Mouse (Mus musculus) lung, postnatal 10 days (tissue): ENCODE measurements around the gene Sc5d.

Experiments
- DNase-seq: peaks from one replicate; pipeline ENCODE4 v3.0.0; 2021

Gene Sc5d

GRCm38 (mm10) chr9:42264145-42264544 is at the start of gene Sc5d:
Gene Sc5d, minus strand, starts transcription at chr9:42264256.
- peak; percentile 96 for DNase-seq

DNA sequence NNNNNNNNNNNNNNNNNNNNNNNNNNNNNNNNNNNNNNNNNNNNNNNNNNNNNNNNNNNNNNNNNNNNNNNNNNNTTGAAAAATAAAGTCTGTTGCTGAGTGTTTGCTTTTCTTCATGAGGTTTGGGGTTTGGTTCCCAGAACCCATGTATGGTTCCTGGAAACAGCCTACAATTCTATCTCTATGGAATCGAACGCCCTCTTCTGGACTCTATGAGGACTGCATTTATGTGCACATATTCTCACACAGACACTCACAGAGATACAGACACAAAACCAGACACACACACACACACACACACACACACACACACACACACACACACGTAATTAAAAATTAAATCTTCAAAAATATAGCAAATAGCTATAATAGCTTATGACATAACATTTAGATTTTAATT is 47.3 kb upstream of the Sc5d start:
- no peak for DNase-seq

GRCm38 (mm10) chr9:42303894-42304293 is 39.8 kb upstream of the Sc5d start:
- no peak for DNase-seq

DNA sequence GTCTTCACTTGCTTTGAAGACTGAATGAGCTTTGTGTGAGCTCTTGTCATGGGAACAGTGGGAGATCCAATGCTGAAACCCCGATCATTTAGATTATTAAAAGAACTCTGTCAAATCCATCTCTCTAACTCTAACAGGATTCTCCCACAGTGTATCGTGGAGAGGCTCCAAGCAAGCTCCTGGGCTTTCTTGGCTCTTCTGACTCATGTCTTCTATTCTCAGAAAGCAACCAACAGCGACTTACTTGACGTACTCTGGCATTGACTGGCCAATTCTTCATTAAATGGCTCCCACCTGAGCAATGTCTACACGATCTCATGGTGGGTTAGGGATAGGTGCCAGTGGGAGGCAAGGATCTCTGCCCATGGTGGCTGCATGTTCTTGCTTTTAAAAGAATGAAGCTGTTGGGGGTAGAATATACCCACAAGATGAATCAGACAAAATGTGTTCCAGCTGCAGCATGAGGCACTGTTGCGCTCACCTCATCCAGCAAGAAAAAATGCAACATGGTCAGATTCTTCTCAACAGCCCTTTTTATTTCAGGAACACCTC is 37.1 kb upstream of the Sc5d start:
- DNase-seq: no peak

DNA sequence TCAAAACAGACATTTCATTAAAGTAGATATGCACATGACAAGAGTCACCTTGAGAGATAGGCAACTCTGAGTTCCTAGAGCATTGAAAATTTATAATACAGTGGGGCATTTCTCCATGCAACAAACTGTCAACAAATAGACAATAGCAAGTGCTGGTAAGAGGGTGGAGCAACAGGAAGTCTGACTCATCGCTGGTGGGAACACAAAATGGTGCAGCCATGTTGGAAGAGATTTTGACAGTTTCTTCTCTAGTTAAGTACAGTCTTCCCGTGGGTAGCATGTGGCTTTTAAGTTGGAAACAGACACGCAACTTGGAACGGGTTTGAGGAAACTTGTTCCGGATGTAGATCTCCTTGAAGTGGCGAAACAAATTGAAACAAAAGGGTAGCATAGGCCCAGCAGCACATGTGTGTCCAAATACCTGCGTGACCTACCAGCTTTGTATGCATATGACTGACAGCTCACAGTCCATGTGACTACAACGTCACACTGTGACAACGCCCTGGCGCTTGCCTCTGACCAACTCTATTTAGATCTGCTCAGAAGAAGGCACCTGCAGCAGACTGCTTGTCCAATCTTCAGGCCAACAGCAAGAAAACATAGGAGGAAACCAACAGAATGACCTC is 32.4 kb upstream of the Sc5d start:
- no peak for DNase-seq

DNA sequence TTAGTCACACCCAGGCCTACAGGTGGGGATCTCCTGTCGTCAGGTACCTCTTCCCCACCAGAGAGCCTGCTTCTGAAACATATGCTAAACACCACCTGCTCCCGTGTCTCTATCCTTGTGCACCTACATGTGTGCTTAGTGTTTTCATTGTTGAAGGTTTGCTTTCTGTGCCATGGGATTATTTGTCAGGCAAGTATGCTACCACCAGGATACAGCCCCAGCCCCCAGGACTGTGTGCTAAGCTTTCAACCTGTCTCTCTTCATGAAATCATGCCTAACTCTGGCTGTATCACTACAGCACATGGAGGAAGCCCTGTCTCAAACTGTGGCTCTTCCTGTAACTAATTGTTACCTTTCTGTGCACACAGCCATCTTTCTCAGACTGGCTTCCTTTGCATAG is 30.1 kb upstream of the Sc5d start:
- no peak for DNase-seq

DNA sequence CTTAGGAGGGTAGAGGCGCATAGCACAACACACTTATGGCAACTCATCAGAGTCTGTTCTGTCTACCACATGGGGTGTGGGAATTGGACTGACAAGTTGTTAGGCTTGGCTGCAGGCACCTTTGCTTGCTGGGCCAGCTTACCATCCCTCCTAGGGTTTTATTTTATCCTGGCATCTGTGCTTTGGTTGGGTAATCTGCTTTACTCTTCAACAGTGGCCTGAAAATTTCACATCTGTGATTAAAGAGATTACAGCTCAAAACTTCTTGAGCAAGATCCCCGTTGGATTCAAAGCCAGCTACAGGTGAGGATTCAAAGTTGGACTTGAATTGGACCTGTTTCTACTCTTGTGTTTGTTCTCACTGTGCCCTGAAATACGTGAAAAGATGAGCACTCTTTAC is 29.5 kb upstream of the Sc5d start:
- no peak for DNase-seq

GRCm38 (mm10) chr9:42293051-42293450 is 29.0 kb upstream of the Sc5d start:
- no peak for DNase-seq

GRCm38 (mm10) chr9:42279676-42280075 is 15.6 kb upstream of the Sc5d start:
- peak; percentile 42 for DNase-seq

GRCm38 (mm10) chr9:42278046-42278445 is 14.0 kb upstream of the Sc5d start:
- DNase-seq: no peak

DNA sequence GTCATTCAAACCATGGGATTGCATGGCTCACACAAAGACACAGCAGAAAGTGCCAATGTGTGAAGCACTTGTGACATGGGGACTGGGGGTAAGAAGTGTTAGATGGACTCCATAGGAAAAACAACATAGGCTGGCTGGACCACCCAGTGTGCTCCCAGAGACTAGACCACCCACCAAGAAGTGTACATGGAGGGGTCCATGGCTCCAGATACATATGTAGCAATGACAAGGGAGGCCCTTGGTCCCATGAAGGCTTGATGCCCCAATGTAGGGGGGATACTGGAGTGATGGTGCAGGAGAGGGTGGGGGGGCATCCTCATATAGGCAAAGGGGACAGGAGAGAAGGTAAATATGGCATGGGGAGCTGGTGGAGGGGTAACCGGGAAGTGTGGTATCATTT is 13.6 kb upstream of the Sc5d start:
- no peak for DNase-seq

DNA sequence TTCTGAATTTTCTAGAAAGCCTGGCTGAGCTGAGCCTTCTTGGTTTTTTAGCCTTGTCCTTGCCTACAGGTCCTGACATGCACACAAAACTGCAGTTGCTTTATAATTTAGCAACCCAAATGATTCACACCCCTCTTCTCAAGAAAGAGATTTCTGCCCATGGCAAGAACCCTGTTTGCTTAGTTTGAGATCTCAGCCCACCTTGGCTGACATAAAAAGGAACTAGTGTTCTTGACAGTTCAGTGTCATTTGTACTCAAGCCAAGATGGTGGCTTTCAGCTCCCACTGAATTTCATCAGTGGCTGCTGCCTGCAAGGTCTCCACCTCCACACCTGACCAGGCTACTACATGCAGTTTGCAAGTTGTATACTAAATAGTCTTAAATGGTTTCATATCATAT is 13.1 kb upstream of the Sc5d start:
- no peak for DNase-seq

- DNase-seq: no peak
These were observed 11.7 kb upstream of the Sc5d start for GRCm38 (mm10) chr9:42275761-42276145.

- peak; percentile 47 for DNase-seq
These were observed 11.1 kb upstream of the Sc5d start for GRCm38 (mm10) chr9:42275027-42275760.

- no peak for DNase-seq
These were observed 9.7 kb upstream of the Sc5d start for GRCm38 (mm10) chr9:42273682-42274296.

- no peak for DNase-seq
These were observed 9.1 kb upstream of the Sc5d start for GRCm38 (mm10) chr9:42273174-42273573.

GRCm38 (mm10) chr9:42272690-42273089 is 8.6 kb upstream of the Sc5d start:
- DNase-seq: no peak

GRCm38 (mm10) chr9:42271456-42271855 is 7.4 kb upstream of the Sc5d start:
- DNase-seq: no peak

GRCm38 (mm10) chr9:42270617-42271016 is 6.6 kb upstream of the Sc5d start:
- DNase-seq: no peak

DNA sequence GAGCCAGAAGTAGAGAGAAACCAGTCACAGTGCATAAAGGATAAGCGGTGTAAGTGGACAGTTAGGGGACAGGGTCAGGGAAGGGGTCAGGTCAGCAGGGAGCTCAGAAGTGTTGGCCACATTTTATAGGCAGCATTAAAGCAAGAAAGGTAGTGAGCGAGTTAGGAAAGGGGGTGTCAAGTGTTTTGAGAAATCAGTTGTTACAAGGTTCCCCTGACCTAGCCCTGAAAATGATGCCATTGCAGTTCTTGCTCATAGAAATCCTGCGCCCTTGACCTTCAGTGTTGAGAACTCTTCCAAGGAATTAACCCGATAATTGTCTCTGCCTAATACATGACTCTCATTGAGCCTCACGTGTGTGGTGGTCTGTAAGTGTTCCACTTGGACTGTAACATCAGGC is 6.0 kb upstream of the Sc5d start:
- no peak for DNase-seq

- DNase-seq: no peak
These were observed 4.3 kb upstream of the Sc5d start for GRCm38 (mm10) chr9:42268371-42268770.

DNA sequence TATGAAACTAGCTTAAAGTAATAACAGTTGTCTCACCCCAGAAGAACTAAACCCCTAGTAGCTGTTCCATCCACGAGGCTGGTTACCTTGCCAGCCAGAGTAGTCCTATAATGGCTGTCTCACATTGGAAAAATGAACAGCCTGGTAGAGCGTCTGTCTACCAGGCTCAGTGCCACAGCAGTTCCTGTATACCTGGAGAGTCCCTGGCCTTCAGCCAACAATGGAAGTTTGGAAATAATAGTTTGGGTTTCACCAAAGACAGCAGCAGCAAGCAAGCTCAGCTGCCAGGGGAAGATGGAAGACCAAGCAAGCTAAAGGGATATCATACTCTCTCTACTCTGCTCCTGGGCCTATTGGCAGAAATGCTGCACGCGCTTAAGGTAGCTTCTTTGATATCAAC is 1.3 kb upstream of the Sc5d start:
- DNase-seq: no peak

DNA sequence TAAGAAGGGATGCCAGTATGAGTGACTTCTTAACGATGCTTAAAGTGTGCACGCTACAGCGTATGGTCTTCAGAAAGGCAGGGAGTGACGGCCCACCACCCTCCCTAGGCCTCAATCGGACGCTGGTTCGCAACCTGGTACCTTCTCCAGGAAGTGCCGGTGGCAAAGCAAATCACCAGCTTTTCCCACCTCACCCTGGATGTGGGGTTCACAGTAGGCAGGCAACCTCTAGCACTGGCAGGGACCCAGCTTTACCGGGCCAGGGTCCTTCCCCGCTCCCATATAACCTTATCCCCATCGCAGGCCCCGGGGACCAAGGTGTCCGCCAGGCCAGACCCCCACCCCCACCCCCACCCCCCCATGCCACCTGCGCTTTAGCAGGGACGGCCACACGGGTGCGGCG is 346 bp downstream of the Sc5d start:
- peak; percentile 27 for DNase-seq

DNA sequence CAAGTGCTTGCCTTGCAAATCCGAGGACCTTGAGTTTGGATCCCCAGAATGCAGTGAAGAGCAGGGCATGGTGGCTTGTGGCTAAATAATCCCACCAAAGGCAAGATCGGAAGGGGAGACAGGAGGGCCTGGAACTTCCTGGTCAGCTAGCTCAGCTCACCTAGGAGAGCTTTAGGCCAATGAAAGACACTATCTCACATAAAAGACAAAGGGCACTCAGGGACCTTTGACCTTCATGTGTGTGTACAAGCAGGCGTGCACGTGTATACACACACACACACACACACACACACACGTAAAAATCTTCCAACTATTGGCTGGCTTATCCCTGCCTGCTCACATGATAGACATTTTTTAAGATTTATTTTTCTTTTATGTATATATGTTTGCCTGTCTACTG is 3.6 kb downstream of the Sc5d start:
- no peak for DNase-seq
